Mouse (Mus musculus): ENCODE data around the gene Med29. TPM values are rescaled to one million over a fixed set of nuclear protein-coding genes. Genes with fewer than 3 reads are reported as not detected.

The Med29 gene
- 47.6 and 49.7 TPM in 2 replicates for polyA plus RNA-seq (2014; fragmentation: Nextera tagmentation; extraction: Ambion mirVana)

DNA sequence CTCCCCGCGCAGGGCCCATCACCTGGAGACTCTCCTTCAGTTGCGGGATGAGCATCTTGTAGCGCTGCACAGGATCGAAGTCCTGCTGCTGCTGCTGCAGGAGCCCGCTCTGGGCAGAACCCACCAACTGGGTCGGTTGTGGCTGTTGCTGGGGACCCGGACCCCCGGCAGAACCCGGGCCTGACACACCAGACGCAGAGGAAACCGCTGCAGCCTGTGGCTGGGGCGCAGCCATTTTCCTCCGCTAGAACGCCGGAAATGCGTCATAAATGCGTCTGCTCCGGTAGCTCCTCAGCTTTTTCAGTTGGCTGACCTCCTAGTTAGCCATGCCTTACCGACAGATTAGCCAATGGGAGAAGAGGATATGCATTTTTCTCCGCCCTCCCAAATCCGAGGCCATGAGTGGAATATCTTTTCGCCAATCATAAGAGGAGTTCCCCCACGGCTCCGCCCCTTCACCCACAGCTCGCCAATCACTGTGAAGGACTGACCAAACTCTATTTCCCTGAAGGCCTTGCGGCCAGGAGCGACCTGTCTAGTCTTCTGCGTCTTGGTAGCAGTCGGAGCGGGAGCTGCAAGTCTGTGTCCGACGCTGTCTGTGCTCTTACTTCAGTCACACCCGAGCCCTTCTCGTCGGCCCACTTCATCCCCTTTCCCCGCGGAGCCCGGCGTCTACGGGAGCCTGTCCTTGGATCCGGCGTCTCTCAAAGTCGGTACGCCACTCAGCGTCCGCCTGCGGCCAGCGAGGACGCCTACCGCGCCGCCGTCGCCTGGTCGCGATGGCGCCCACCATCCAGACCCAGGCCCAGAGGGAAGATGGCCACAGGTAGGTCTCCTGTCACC is at the start of gene Med29, which contains the start of gene Paf1:
Med29 (minus strand) TSS at position 280 of the 843 bp plus-strand sequence.
Paf1 (plus strand) TSS at position 523 of the 843 bp plus-strand sequence.
- peak within 1 kb of the TSS; percentile 91 for H3K4me3 ChIP-seq (ENCODE audit: low read depth, low read length)
- DNase-seq (ENCODE audit: low spot score) (peak; percentile 94), ATAC-seq (ENCODE audit: low FRiP score) (peak; percentile 99)
- peak within 1 kb of the TSS; percentile 82 for H3K4me2 ChIP-seq (replicated peaks; ENCODE audit: low read depth, low read length)
- H3K4me1 ChIP-seq (replicated peaks; ENCODE audit: control insufficient read depth, insufficient read depth, low read length): no peaks in the 10 kb centered on the region; the same call in 1 of the 2 replicates
- peaks cover 9% of the 10 kb centered on the region for H3K36me3 ChIP-seq (ENCODE audit: control insufficient read depth, insufficient read depth, low read length)
- WGBS: under 1% methylated on average over 58 of the region's 58 CpGs
- no peaks in the 10 kb centered on the region for H3K27me3 ChIP-seq (ENCODE audit: control insufficient read depth, insufficient read depth, low read length)
- no peaks in the 10 kb centered on the region for H3K9me3 ChIP-seq (ENCODE audit: control insufficient read depth, low read length)
- H3K9ac ChIP-seq (ENCODE audit: low read depth, low read length): peak within 1 kb of the TSS; percentile 83
- no peak within 1 kb of the TSS for H3K27ac ChIP-seq (ENCODE audit: low read depth, low read length)

DNA sequence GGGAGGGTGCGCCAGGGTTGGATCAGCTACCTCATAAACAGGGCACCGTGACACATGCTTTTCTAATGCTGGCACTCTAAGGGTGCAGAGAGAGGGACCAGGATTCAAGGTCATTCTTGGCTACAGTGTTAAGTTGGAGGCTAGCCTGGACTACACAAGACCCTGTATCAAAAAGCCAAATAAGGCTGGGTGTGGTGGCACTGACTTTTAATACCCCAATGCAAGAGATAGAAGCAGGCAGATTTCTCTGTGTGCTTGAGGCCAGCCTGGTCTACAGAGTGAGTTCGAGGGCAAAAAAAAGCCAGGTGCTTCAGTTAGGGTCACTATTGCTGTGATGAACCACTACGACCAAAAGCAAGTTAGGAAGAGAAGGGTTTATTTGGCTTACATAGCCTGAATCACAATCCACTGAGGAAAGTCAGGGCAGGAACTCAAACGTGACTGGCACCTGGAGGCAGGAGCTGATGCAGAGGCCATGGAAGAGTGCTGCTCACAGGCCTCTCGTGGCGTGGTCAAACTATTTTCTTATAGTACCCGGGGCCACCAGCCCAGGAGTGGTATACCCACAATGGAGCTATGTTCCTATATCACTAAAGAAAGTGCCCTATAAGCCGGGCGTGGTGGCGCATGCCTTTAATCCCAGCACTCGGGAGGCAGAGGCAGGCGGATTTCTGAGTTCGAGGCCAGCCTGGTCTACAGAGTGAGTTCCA is 49.4 kb upstream of the Med29 start:
- DNase-seq (ENCODE audit: low spot score) (no peak), ATAC-seq (ENCODE audit: low FRiP score) (no peak)
- no peak overlapping the region for H3K4me2 ChIP-seq (replicated peaks; ENCODE audit: low read depth, low read length)
- H3K27ac ChIP-seq (ENCODE audit: low read depth, low read length): no peak overlapping the region
- H3K27me3 ChIP-seq (ENCODE audit: control insufficient read depth, insufficient read depth, low read length): 0 out of 2 replicates have a peak, but pooled peaks cover 2% of the 10 kb centered on the region
- H3K9ac ChIP-seq (ENCODE audit: low read depth, low read length): no peak overlapping the region
- H3K4me1 ChIP-seq (replicated peaks; ENCODE audit: control insufficient read depth, insufficient read depth, low read length): 0 out of 2 replicates have a peak, but pooled peaks cover 2% of the 10 kb centered on the region
- 88% methylated on average over 13 of the region's 14 CpGs for WGBS
- no peaks in the 10 kb centered on the region for H3K9me3 ChIP-seq (ENCODE audit: control insufficient read depth, low read length)
- H3K36me3 ChIP-seq (ENCODE audit: control insufficient read depth, insufficient read depth, low read length): no peaks in the 10 kb centered on the region
- no peak overlapping the region for H3K4me3 ChIP-seq (ENCODE audit: low read depth, low read length)

DNA sequence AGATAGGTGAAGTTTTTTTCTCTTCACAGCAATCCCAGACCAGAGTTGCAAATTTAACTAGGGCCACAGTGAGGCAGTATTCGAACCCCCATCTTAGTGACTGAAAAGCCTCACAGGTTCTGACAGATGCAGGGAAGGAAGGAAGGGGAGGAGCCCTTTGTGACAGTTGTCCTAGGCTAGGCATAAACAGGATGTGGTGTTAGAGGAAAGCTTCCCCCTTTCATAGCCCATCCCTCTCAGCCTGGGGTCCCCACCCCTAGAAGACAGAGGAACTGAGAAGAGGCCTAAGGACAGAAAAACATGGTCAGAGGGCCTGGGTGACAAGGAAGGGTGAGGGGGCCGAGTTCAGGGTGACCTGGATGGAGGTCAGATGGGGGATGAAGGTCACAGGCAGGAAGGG is 48.2 kb upstream of the Med29 start:
- ATAC-seq (ENCODE audit: low FRiP score) (no peak), DNase-seq (ENCODE audit: low spot score) (no peak)
- H3K27me3 ChIP-seq (ENCODE audit: control insufficient read depth, insufficient read depth, low read length): 0 out of 2 replicates have a peak, but pooled peaks cover under 1% of the 10 kb centered on the region
- no peak overlapping the region for H3K4me3 ChIP-seq (ENCODE audit: low read depth, low read length)
- H3K27ac ChIP-seq (ENCODE audit: low read depth, low read length): no peak overlapping the region
- H3K9ac ChIP-seq (ENCODE audit: low read depth, low read length): no peak overlapping the region
- no peaks in the 10 kb centered on the region for H3K9me3 ChIP-seq (ENCODE audit: control insufficient read depth, low read length)
- no peak overlapping the region for H3K4me2 ChIP-seq (replicated peaks; ENCODE audit: low read depth, low read length)
- H3K4me1 ChIP-seq (replicated peaks; ENCODE audit: control insufficient read depth, insufficient read depth, low read length): 0 out of 2 replicates have a peak, but pooled peaks cover 2% of the 10 kb centered on the region
- 69% methylated on average over 2 of the region's 2 CpGs for WGBS
- H3K36me3 ChIP-seq (ENCODE audit: control insufficient read depth, insufficient read depth, low read length): no peaks in the 10 kb centered on the region

DNA sequence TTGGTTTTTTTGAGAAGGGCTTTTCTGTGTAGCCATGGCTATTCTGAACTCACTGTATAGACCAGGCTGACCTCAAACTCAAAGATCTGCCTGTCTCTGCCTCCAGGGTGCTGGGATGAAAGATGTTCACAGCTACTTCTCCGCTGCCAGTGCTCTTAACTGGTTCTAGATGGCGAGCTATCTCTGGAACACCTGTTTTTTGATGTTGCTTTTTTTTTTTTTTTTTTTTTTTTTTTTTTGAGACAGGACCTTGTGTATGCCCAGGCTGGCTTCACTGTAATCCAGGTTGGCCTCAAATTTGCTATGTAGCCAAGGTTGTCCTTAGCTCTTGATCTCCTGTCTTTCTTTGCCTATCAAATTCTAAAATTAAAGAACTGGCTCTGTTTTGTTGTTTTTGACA is 46.3 kb upstream of the Med29 start:
- no peak overlapping the region for H3K4me3 ChIP-seq (ENCODE audit: low read depth, low read length)
- H3K27me3 ChIP-seq (ENCODE audit: control insufficient read depth, insufficient read depth, low read length): no peaks in the 10 kb centered on the region
- peaks cover 5% of the 10 kb centered on the region; the same call in 1 of the 2 replicates for H3K4me1 ChIP-seq (replicated peaks; ENCODE audit: control insufficient read depth, insufficient read depth, low read length)
- ATAC-seq (ENCODE audit: low FRiP score) (no peak), DNase-seq (ENCODE audit: low spot score) (no peak)
- H3K36me3 ChIP-seq (ENCODE audit: control insufficient read depth, insufficient read depth, low read length): no peaks in the 10 kb centered on the region
- 82% methylated on average over 2 of the region's 2 CpGs for WGBS
- H3K4me2 ChIP-seq (replicated peaks; ENCODE audit: low read depth, low read length): no peak overlapping the region
- no peak overlapping the region for H3K27ac ChIP-seq (ENCODE audit: low read depth, low read length)
- H3K9me3 ChIP-seq (ENCODE audit: control insufficient read depth, low read length): no peaks in the 10 kb centered on the region
- no peak overlapping the region for H3K9ac ChIP-seq (ENCODE audit: low read depth, low read length)

DNA sequence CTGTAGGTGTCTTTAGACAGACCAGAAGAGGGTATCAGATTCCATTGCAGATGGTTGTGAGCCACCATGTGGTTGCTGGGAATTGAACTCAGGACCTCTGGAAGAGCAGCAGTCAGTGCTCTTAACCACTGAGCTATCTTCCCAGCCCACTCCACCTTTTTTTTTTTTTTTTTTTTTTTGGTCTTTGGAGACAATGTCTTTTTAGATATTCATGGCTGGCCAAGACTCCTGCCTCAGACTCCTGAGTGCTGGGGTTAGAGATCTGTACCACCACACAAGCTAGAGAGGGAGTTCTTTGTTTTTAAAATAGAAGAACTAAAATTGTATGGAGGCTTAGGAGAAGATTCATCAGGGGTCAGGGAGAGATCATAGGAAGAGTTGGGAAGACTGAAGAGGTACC is 45.5 kb upstream of the Med29 start:
- Histone ChIP-seq H3K4me1 (replicated peaks; ENCODE audit: control insufficient read depth, insufficient read depth, low read length) (peaks cover 5% of the 10 kb centered on the region; the same call in 1 of the 2 replicates), H3K9ac (ENCODE audit: low read depth, low read length) (no peak overlapping the region), H3K9me3 (ENCODE audit: control insufficient read depth, low read length) (no peaks in the 10 kb centered on the region), H3K27ac (ENCODE audit: low read depth, low read length) (no peak overlapping the region), H3K36me3 (ENCODE audit: control insufficient read depth, insufficient read depth, low read length) (no peaks in the 10 kb centered on the region), H3K4me2 (replicated peaks; ENCODE audit: low read depth, low read length) (no peak overlapping the region), H3K4me3 (ENCODE audit: low read depth, low read length) (no peak overlapping the region), H3K27me3 (ENCODE audit: control insufficient read depth, insufficient read depth, low read length) (no peaks in the 10 kb centered on the region)
- DNase-seq (ENCODE audit: low spot score) (no peak), ATAC-seq (ENCODE audit: low FRiP score) (no peak)

DNA sequence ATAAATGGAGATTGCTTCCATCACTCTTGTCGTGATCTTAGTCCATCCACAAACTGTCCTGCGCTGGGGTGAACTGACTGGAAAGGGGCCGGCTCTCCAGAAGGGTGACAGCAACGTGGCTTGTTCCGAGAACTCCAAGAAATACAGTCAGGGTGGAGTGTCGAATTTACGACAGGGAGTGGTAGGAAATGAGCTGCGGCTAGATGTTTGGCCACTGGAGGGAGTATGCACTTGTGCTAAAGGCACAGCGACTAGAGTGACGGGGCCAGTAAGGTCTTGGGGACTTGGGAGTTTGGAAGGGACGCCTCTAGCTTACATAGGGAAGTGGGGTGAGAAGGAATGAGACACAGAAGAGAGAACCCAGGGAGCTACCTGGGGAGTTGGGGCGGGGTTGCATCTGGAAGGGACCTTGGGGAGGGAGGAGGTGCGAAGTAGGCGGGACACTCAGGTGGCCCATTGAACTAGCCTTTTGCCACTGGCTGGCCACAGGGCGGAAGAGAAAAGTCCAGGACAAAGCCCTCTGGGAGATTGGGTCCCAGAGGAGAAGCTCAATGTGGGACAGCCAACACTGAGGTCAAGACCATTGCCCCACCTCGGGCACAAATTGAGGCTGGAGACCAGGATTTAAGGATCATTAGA is 44.5 kb upstream of the Med29 start, which contains the start of gene Gmfg:
Gmfg (plus strand) TSS at position 516 of the 639 bp plus-strand sequence.
- Histone ChIP-seq H3K27me3 (ENCODE audit: control insufficient read depth, insufficient read depth, low read length) (no peaks in the 10 kb centered on the region), H3K36me3 (ENCODE audit: control insufficient read depth, insufficient read depth, low read length) (no peaks in the 10 kb centered on the region), H3K4me3 (ENCODE audit: low read depth, low read length) (peak within 1 kb of the TSS; percentile 72), H3K4me2 (replicated peaks; ENCODE audit: low read depth, low read length) (peak within 1 kb of the TSS; percentile 60), H3K4me1 (replicated peaks; ENCODE audit: control insufficient read depth, insufficient read depth, low read length) (peaks cover 5% of the 10 kb centered on the region; the same call in 1 of the 2 replicates), H3K9me3 (ENCODE audit: control insufficient read depth, low read length) (no peaks in the 10 kb centered on the region), H3K27ac (ENCODE audit: low read depth, low read length) (peak within 1 kb of the TSS; percentile 53; the same call in 1 of the 2 replicates), H3K9ac (ENCODE audit: low read depth, low read length) (peak within 1 kb of the TSS; percentile 56)
- DNase-seq (ENCODE audit: low spot score) (peak; percentile 86), ATAC-seq (ENCODE audit: low FRiP score) (peak; percentile 53)
- WGBS: 3% methylated on average over 16 of the region's 16 CpGs

DNA sequence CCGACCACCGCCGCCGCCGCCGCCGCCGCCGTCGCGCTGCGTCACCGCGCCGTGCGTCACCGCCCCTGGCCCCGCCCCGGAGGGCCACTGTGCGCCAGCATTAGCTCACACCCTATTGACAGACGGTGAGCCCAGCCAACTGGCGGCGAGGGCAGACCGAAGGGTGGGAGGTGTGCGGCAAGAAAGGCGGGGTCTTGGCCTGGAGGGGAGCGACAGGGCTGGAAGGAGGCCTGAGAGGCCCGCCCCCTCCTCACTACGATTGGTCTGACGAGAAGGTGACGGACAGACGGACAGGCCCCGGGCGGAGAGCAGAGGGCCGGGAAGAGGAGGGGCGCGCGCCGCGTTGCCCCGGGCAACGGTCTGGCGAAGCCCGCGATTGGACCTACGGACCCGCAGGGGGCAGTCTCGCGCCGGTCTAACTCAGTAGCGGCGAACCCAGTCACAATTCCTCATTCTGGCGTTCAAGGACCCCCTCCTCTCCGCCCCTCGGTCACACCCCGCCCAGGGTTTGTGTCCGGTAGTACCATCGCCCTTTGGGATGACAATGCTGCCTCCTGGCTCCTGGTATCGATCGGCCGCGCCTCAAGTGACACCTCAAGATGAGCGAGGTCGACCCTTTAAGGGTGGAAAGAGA is 43.9 kb upstream of the Med29 start:
- WGBS: under 1% methylated on average over 43 of the region's 64 CpGs
- ATAC-seq (ENCODE audit: low FRiP score): peak; percentile 99
- Histone ChIP-seq H3K27ac (ENCODE audit: low read depth, low read length) (peak overlapping the region; percentile 53; the same call in 1 of the 2 replicates), H3K4me1 (replicated peaks; ENCODE audit: control insufficient read depth, insufficient read depth, low read length) (peaks cover 5% of the 10 kb centered on the region; the same call in 1 of the 2 replicates), H3K36me3 (ENCODE audit: control insufficient read depth, insufficient read depth, low read length) (no peaks in the 10 kb centered on the region), H3K4me2 (replicated peaks; ENCODE audit: low read depth, low read length) (peak overlapping the region; percentile 60), H3K9ac (ENCODE audit: low read depth, low read length) (peak overlapping the region; percentile 83), H3K9me3 (ENCODE audit: control insufficient read depth, low read length) (no peaks in the 10 kb centered on the region), H3K27me3 (ENCODE audit: control insufficient read depth, insufficient read depth, low read length) (no peaks in the 10 kb centered on the region), H3K4me3 (ENCODE audit: low read depth, low read length) (peak overlapping the region; percentile 72)
- peak; percentile 99 for DNase-seq (ENCODE audit: low spot score)

Data from hindbrain, embryonic 11.5 days (tissue).